Mouse (Mus musculus): ENCODE results near the gene Ocel1. TPM values are rescaled to one million over a fixed set of nuclear protein-coding genes. Genes with fewer than 3 reads are reported as not detected.

Ocel1 gene
- polyA plus RNA-seq, 1 experiment, result 12.5 TPM

DNA sequence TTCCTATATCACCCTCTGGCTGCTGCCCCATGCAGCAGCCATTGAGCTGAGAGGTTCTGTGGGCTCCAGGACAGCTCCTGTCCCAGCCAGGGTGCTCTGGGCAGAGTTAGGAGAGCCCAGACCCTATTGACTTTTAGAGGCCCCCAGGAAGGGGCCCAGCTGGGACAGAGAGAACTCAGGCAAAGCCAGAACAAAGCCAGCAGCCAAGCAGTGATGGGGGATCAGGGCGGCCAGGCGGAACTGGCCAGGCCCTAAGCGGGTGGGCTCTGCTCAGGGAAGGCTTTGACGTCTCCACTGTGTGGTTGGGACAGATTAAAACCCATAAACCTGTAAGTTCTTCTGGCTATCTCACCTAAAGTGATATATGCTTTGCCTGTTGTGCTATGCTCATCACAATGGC, 7.9 kb downstream of the Ocel1 start:
- TF ChIP-seq CTCF (conservative IDR thresholded peaks at IDR 0.05; ENCODE audit: insufficient read depth, insufficient read length, low read depth, low read length) (no peak), POLR2A (IDR thresholded peaks at IDR 0.05; ENCODE audit: low read depth, low read length) (no peak)
- H3K27ac ChIP-seq (ENCODE audit: insufficient read depth, low read depth, low read length), result no peak overlapping the region
- DNase-seq, result no peak
- peaks cover 51% of the 10 kb centered on the region for H3K4me1 ChIP-seq (ENCODE audit: control insufficient read depth, insufficient read depth, low read length)
- peaks cover 2% of the 10 kb centered on the region; the same call in 1 of the 2 replicates for H3K36me3 ChIP-seq (ENCODE audit: control insufficient read depth, insufficient read depth, low read length)
- WGBS, result 38% methylated on average over 4 of the region's 4 CpGs
- peak overlapping the region; percentile 95; the same call in 1 of the 2 replicates for H3K4me3 ChIP-seq (ENCODE audit: insufficient read depth, low read depth, low read length)
- H3K27me3 ChIP-seq (replicated peaks; ENCODE audit: control insufficient read depth, insufficient read depth, low read length), result no peaks in the 10 kb centered on the region

DNA sequence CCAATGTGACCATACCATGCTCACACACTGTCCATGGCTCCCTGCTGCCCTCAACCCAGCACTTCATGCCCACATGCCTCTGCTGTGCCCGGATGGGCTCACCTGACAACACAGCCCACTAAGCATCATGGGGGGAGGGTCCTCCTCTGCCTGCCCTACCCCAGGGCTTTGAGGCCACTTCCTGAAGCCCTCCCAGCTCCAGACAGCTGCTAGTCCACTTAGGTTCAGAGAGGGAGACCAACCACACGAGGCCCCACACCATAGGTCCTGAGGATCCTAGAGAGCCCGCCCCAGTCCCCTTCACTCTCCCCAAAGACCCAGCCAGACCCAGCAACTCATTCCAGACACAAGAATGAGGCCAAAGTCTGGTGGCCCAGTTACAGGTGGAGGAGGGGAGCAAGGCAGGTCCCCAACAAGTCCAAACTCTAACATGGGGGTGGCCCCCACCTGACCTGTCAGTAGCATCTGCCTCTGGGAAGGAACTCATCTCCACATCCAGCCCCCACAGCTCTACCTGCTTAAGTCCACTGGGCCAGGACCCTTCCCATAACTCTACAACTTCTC, 8.5 kb downstream of the Ocel1 start:
- WGBS, result 31% methylated on average over 3 of the region's 3 CpGs
- 0 out of 2 replicates have a peak overlapping the region, but pooled peaks have one; percentile 95 for H3K27ac ChIP-seq (ENCODE audit: insufficient read depth, low read depth, low read length)
- H3K27me3 ChIP-seq (replicated peaks; ENCODE audit: control insufficient read depth, insufficient read depth, low read length), result no peaks in the 10 kb centered on the region
- peak overlapping the region; percentile 95 for H3K4me3 ChIP-seq (ENCODE audit: insufficient read depth, low read depth, low read length)
- no peak for TF ChIP-seq CTCF (conservative IDR thresholded peaks at IDR 0.05; ENCODE audit: insufficient read depth, insufficient read length, low read depth, low read length)
- H3K4me1 ChIP-seq (ENCODE audit: control insufficient read depth, insufficient read depth, low read length), result peaks cover 48% of the 10 kb centered on the region
- peak; percentile 70 for DNase-seq
- H3K36me3 ChIP-seq (ENCODE audit: control insufficient read depth, insufficient read depth, low read length), result 0 out of 2 replicates have a peak, but pooled peaks cover under 1% of the 10 kb centered on the region

DNA sequence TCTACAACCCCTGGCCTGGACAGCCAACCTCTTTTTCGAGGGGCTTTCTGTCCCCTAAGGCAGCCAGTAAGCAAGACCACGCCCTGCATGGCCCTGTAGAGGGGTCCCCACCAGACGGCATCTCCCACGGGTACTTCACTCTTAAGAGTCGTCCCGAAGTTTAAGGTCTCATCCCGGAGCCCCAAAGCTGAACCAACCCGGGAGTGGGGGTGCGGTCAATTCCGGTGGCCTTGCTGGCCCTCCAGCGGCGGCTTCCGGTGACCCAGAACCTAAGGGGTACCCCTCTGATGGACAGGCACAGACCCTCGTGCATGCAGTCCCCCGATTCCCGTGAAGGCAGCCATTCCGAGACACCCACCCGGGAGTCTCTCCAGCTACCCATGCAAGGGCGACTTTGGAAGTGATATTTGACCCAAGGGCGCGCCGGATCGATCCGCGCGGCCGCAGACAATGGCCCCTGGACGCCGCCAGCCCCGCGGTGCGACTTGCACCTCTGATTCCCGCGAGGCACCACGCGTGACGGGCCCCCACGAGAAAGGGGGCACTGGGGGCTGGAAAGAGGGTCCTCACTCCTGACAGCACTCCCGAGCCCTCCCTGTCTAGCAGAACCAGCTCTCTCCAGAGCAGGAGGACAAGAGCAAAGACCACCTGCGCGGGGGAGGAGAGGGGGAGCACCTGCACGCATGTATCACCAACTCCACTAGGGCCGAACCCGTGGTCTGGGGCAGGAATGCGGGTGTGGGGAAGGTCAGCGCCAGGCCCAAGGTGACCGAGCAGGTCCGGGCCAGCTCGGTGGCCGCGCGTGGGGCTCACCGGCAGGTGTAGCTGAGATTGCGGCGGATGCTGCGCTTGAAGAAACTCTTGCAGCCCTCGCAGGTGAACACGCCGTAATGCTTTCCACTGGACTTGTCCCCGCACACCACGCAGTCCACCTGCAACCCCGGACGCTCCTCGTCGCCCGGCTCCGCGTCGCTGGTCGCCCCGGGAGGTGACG, 9.4 kb downstream of the Ocel1 start:
- Histone ChIP-seq H3K4me3 (ENCODE audit: insufficient read depth, low read depth, low read length) (peak overlapping the region; percentile 95), H3K36me3 (ENCODE audit: control insufficient read depth, insufficient read depth, low read length) (no peaks in the 10 kb centered on the region), H3K4me1 (ENCODE audit: control insufficient read depth, insufficient read depth, low read length) (peaks cover 41% of the 10 kb centered on the region), H3K27me3 (replicated peaks; ENCODE audit: control insufficient read depth, insufficient read depth, low read length) (no peaks in the 10 kb centered on the region), H3K27ac (ENCODE audit: insufficient read depth, low read depth, low read length) (peak overlapping the region; percentile 95)
- peak; percentile 43 for DNase-seq
- WGBS, result 1% methylated on average over 72 of the region's 72 CpGs
- TF ChIP-seq CTCF (conservative IDR thresholded peaks at IDR 0.05; ENCODE audit: insufficient read depth, insufficient read length, low read depth, low read length) (no peak), POLR2A (IDR thresholded peaks at IDR 0.05; ENCODE audit: low read depth, low read length) (no peak)

DNA sequence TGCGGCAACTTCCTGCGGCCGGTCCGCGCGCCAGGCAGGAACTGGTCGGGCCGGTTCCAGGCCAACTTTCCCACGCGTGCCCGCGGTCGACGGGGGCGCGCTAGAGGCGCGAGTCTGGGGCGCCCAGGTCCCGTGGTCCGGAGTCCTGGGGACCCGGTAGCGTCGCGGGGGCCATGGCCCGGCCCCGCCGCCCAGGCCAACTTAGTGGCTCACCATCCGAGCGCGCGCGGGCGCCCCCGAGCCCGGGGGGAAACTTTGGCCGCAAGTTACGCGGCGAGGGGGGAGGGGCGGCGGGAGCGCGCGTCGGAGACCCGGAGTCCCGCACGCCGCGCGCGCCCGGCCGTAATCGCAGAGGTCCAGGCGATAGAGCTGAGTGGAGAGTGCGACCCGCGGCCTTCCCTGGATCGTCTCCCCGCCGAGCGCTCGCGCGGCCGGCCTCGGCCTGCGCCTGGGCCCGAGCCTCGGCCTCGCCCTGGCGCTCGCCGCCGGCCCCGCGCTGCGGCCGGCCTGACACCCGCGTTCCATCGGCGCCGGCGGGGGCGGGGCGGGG, 10.4 kb downstream of the Ocel1 start, which contains the start of gene Nr2f6:
TSS of gene Nr2f6 (minus strand) at position 540 of the 550 bp plus-strand sequence.
- peak; percentile 81 for DNase-seq
- 7% methylated on average over 88 of the region's 89 CpGs for WGBS
- Histone ChIP-seq H3K27me3 (replicated peaks; ENCODE audit: control insufficient read depth, insufficient read depth, low read length) (no peaks in the 10 kb centered on the region), H3K4me1 (ENCODE audit: control insufficient read depth, insufficient read depth, low read length) (peaks cover 37% of the 10 kb centered on the region), H3K36me3 (ENCODE audit: control insufficient read depth, insufficient read depth, low read length) (no peaks in the 10 kb centered on the region), H3K27ac (ENCODE audit: insufficient read depth, low read depth, low read length) (peak within 1 kb of the TSS; percentile 96), H3K4me3 (ENCODE audit: insufficient read depth, low read depth, low read length) (peak within 1 kb of the TSS; percentile 95)
- TF ChIP-seq POLR2A (IDR thresholded peaks at IDR 0.05; ENCODE audit: low read depth, low read length) (no peak), CTCF (conservative IDR thresholded peaks at IDR 0.05; ENCODE audit: insufficient read depth, insufficient read length, low read depth, low read length) (no peak)

DNA sequence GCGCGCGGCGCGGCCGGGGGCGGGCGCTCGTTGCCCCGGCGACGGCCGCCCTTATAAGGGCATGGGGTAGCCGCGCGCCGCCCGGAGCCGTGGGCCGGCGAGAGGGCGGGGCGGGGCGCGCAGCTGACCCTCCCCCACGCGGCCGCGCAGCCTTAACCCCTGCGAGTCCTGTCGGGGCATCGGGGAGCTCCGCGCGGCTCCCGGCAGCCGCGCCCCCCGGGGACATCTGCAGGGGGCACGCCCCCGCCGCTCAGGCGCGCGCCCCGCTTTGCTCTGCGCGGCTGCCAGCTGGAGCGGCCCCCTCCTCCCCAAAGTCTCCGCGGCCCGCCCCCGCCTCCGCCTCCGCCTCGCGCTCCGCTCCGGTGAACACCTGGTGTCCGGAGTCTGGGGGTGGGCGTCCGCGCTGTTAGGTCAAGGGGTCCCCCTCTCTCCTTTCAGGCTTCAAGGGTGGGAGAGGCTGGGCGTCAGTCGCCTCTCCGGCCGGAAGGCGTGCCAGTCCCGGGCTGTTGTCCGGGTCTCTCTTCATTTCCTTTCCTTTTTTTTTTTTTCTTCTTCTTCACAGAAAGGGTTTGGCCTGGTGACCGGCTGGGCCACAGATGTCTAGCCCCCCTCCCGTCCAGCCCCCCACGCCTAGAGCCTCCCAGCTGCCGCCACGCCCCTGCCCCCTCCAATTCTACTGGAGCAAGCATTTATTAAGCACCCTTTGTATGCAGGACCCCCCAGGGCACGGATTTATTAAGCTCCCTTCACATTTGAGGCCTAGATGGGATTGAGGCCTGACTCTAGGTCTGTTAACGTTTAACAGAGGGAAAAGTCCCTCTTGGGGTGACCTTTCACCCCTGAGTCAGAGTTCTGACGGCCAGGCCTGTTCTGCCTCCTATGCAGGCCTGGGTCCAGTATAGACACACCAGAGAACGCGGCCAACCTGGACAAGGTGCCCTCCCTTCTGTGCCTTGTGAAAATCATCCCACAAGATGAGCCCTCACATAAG, 11.2 kb downstream of the Ocel1 start:
- Histone ChIP-seq H3K27me3 (replicated peaks; ENCODE audit: control insufficient read depth, insufficient read depth, low read length) (no peaks in the 10 kb centered on the region), H3K4me3 (ENCODE audit: insufficient read depth, low read depth, low read length) (peak overlapping the region; percentile 95), H3K27ac (ENCODE audit: insufficient read depth, low read depth, low read length) (peak overlapping the region; percentile 96), H3K4me1 (ENCODE audit: control insufficient read depth, insufficient read depth, low read length) (peaks cover 29% of the 10 kb centered on the region), H3K36me3 (ENCODE audit: control insufficient read depth, insufficient read depth, low read length) (no peaks in the 10 kb centered on the region)
- DNase-seq, result peak; percentile 95
- TF ChIP-seq CTCF (conservative IDR thresholded peaks at IDR 0.05; ENCODE audit: insufficient read depth, insufficient read length, low read depth, low read length) (no peak), POLR2A (IDR thresholded peaks at IDR 0.05; ENCODE audit: low read depth, low read length) (no peak)
- WGBS, result 4% methylated on average over 75 of the region's 80 CpGs

DNA sequence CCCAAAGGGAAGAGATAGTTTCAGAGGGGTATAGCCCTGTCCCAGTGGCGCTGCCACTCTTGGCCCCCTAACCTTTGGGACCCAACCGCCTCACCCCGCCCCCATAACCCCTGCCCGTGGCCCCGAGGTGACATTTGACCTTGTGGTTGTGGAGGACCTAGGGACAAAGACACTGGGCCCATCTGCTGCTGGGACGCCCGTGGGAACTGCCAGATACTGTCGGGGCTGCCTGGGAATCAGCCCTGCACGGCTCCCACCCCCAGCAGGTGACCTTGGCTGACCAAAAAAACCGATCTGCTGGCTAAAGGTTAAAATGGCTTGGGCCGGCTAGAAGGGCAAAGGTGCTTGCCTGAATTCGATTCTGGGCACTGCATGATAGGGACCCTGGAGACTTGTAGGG, 12.3 kb downstream of the Ocel1 start:
- peak; percentile 69 for DNase-seq

More for the DNA sequence above, 12.3 kb downstream of the Ocel1 start:
- Histone ChIP-seq H3K36me3 (ENCODE audit: control insufficient read depth, insufficient read depth, low read length) (no peaks in the 10 kb centered on the region), H3K27me3 (replicated peaks; ENCODE audit: control insufficient read depth, insufficient read depth, low read length) (no peaks in the 10 kb centered on the region), H3K4me3 (ENCODE audit: insufficient read depth, low read depth, low read length) (no peak overlapping the region), H3K27ac (ENCODE audit: insufficient read depth, low read depth, low read length) (peak overlapping the region; percentile 96), H3K4me1 (ENCODE audit: control insufficient read depth, insufficient read depth, low read length) (peaks cover 26% of the 10 kb centered on the region)
- no peak for TF ChIP-seq POLR2A (IDR thresholded peaks at IDR 0.05; ENCODE audit: low read depth, low read length)
- no peak for TF ChIP-seq CTCF (conservative IDR thresholded peaks at IDR 0.05; ENCODE audit: insufficient read depth, insufficient read length, low read depth, low read length)
- WGBS, result 20% methylated on average over 12 of the region's 12 CpGs

All from kidney, adult 2 months (tissue).